Mouse (Mus musculus) ovary, postnatal 36 days (tissue): ENCODE results near the gene Spcs2.
"Not testable (repeated sequence)": the region's sequence is repeated elsewhere in the genome, so short reads cannot be mapped to it uniquely, and the experiment has no call there.

ENCODE experiments used
- DNase-seq: peaks from one replicate; pipeline ENCODE4 v3.0.0; 2022; ENCODE audit warnings: low spot score, mixed read lengths

The Spcs2 gene

GRCm38 (mm10) chr7:99824649-99825483 is 38.4 kb downstream of the Spcs2 start:
- no peak for DNase-seq

GRCm38 (mm10) chr7:99823045-99823663 is 40.1 kb downstream of the Spcs2 start:
- DNase-seq, result no peak

GRCm38 (mm10) chr7:99822426-99822825 is 40.8 kb downstream of the Spcs2 start:
- DNase-seq, result no peak

GRCm38 (mm10) chr7:99821953-99822352 is 41.3 kb downstream of the Spcs2 start:
- DNase-seq, result no peak

GRCm38 (mm10) chr7:99818181-99818725 is 45.0 kb downstream of the Spcs2 start:
- DNase-seq, result peak; percentile 21

- DNase-seq, result peak; percentile 34
Observed at GRCm38 (mm10) chr7:99813394-99813793, 49.9 kb downstream of the Spcs2 start.

- DNase-seq, result no peak
Observed at GRCm38 (mm10) chr7:99811661-99812060, 51.6 kb downstream of the Spcs2 start.

- no peak for DNase-seq
Observed at GRCm38 (mm10) chr7:99810814-99811213, 52.4 kb downstream of the Spcs2 start.

GRCm38 (mm10) chr7:99807043-99807442 is 56.2 kb downstream of the Spcs2 start:
- DNase-seq, result not testable (repeated sequence)

GRCm38 (mm10) chr7:99805340-99805739 is 57.9 kb downstream of the Spcs2 start:
- no peak for DNase-seq

- not testable (repeated sequence) for DNase-seq
Observed at GRCm38 (mm10) chr7:99804033-99804432, 59.2 kb downstream of the Spcs2 start.

GRCm38 (mm10) chr7:99803535-99803934 is 59.7 kb downstream of the Spcs2 start:
- DNase-seq, result no peak

- DNase-seq, result no peak
Observed at GRCm38 (mm10) chr7:99799118-99799517, 64.1 kb downstream of the Spcs2 start.

GRCm38 (mm10) chr7:99797911-99798647 is 65.2 kb downstream of the Spcs2 start:
- no peak for DNase-seq

GRCm38 (mm10) chr7:99797261-99797660 is 66.0 kb downstream of the Spcs2 start:
- DNase-seq, result no peak

GRCm38 (mm10) chr7:99796471-99796870 is 66.8 kb downstream of the Spcs2 start:
- DNase-seq, result no peak

- no peak for DNase-seq
Observed at GRCm38 (mm10) chr7:99795192-99795981, 67.9 kb downstream of the Spcs2 start.

GRCm38 (mm10) chr7:99794096-99794495 is 69.2 kb downstream of the Spcs2 start:
- DNase-seq, result no peak

- DNase-seq, result no peak
Observed at GRCm38 (mm10) chr7:99790816-99791215, 72.4 kb downstream of the Spcs2 start.

GRCm38 (mm10) chr7:99788563-99788962 is 74.7 kb downstream of the Spcs2 start:
- no peak for DNase-seq

- DNase-seq, result no peak
Observed at GRCm38 (mm10) chr7:99787935-99788334, 75.3 kb downstream of the Spcs2 start.
